Mouse (Mus musculus) intestine, embryonic 14.5 days (tissue): ENCODE measurements around the gene Creld2. TPM values are rescaled to one million over a fixed set of nuclear protein-coding genes. Genes with fewer than 3 reads are reported as not detected.

Experiments used
- ATAC-seq: fragments of 200-750 bp; cut with Nextera tagmentation; replicated peaks from 2 replicates; pipeline ENCODE4 v1.8.0; 2017; ENCODE audit warnings: low read depth, moderate number of reproducible peaks, moderate TSS enrichment, moderate library complexity; ENCODE audit not compliant: low FRiP score, low TSS enrichment
- DNase-seq: peaks from one replicate; pipeline ENCODE4 v3.0.0-alpha.2; 2018; ENCODE audit warnings: low spot score
- H3K27ac ChIP-seq: fragments of 300-500 bp; sonication (generic); 2 replicates; pipeline ENCODE4 v1.5.1; 2014; ENCODE audit warnings: low read depth, mild to moderate bottlenecking, control low read depth
- H3K27me3 ChIP-seq: fragments of 300-500 bp; sonication (generic); replicated peaks from 2 replicates; pipeline ENCODE4 v1.6.1; 2014; ENCODE audit warnings: low read length, control low read depth; ENCODE audit not compliant: control insufficient read depth, insufficient read depth
- H3K36me3 ChIP-seq: fragments of 300-500 bp; sonication (generic); 2 replicates; pipeline ENCODE4 v1.6.1; 2014; ENCODE audit warnings: low read length, control low read depth; ENCODE audit not compliant: control insufficient read depth, insufficient read depth
- H3K4me1 ChIP-seq: fragments of 300-500 bp; sonication (generic); replicated peaks from 2 replicates; pipeline ENCODE4 v1.6.1; 2014; ENCODE audit warnings: low read length, control low read depth, mixed read lengths; ENCODE audit not compliant: control insufficient read depth, insufficient read depth
- H3K4me2 ChIP-seq: fragments of 300-500 bp; sonication (generic); 2 replicates; pipeline ENCODE4 v1.6.1; 2014; ENCODE audit warnings: low read length
- H3K4me3 ChIP-seq: fragments of 300-500 bp; sonication (generic); 2 replicates; pipeline ENCODE4 v1.5.1; 2014; ENCODE audit warnings: low read depth, low read length, control low read depth, mixed read lengths
- H3K9ac ChIP-seq: fragments of 300-500 bp; sonication (generic); 2 replicates; pipeline ENCODE4 v1.6.1; 2014; ENCODE audit warnings: mild to moderate bottlenecking, low read length
- H3K9me3 ChIP-seq: fragments of 300-500 bp; sonication (generic); 2 replicates; pipeline ENCODE4 v1.6.1; 2016; ENCODE audit warnings: low read length, control low read depth; ENCODE audit not compliant: control insufficient read depth
- WGBS: fragments of 180-500 bp; shearing (Covaris S2); extraction: QIAGEN DNeasy Blood & Tissue Kit; methylation state at CpG from one replicate; pipeline ENCODE4 v1.1.7; 2014; 5-methylcytosine and 5-hydroxymethylcytosine counted together
- polyA plus RNA-seq: library from polyadenylated mRNA; unstranded; fragments of >200 nt; fragmentation: Nextera tagmentation; extraction: Ambion mirVana; gene quantifications from 2 replicates; pipeline ENCODE4 v1.2.1, GENCODE M21; 2014

Gene Creld2
- polyA plus RNA-seq, 1 experiment from 2014 or later = 95.1 TPM

DNA sequence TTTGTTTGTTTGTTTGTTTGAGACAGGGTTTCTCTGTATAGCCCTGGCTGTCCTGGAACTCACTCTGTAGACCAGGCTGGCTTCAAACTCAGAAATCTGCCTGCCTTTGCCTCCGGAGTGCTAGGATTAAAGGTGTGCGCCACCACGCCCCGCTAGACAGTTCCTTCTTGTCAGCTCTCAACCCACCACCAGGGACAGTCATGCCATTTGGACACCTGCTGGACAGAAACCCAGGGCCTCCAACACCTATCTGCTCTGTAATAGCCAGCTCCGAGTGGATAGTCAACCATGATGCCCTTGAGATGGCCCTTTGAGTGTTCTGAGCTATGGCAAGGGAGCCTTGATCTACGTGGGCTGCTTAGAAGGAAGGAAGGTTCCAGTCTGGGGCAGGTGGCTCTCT is 16.6 kb downstream of the Creld2 start:
- no peak overlapping the region for H3K4me3 ChIP-seq
- H3K4me1 ChIP-seq = peaks cover 27% of the 10 kb centered on the region
- ATAC-seq (no peak), DNase-seq (no peak)
- H3K9me3 ChIP-seq = no peaks in the 10 kb centered on the region
- WGBS = 85% methylated on average over 6 of the region's 6 CpGs
- no peak overlapping the region for H3K9ac ChIP-seq
- no peak overlapping the region for H3K4me2 ChIP-seq
- no peaks in the 10 kb centered on the region for H3K36me3 ChIP-seq
- no peak overlapping the region for H3K27ac ChIP-seq
- no peaks in the 10 kb centered on the region for H3K27me3 ChIP-seq

DNA sequence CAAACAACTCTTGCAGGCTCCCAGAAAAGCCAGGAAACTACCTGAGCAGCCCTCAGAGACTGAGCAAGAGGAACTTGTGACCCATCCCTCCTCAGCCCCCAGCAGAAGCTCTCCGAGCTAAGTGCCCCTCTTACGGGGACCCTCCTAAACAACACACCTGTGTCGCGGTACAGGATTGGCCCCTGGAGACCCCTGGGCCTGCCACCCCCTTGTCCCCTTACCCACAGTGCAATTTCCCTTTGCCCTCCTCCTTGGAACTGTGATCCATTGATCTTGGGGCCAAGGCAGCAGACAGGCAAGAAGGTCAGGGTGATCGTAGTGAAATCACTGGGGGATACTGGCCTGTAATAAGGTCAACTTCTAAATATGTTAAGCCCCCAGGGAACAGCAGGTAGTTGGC is 17.1 kb downstream of the Creld2 start:
- no peak for ATAC-seq
- no peak for DNase-seq
- WGBS = 56% methylated on average over 5 of the region's 5 CpGs

DNA sequence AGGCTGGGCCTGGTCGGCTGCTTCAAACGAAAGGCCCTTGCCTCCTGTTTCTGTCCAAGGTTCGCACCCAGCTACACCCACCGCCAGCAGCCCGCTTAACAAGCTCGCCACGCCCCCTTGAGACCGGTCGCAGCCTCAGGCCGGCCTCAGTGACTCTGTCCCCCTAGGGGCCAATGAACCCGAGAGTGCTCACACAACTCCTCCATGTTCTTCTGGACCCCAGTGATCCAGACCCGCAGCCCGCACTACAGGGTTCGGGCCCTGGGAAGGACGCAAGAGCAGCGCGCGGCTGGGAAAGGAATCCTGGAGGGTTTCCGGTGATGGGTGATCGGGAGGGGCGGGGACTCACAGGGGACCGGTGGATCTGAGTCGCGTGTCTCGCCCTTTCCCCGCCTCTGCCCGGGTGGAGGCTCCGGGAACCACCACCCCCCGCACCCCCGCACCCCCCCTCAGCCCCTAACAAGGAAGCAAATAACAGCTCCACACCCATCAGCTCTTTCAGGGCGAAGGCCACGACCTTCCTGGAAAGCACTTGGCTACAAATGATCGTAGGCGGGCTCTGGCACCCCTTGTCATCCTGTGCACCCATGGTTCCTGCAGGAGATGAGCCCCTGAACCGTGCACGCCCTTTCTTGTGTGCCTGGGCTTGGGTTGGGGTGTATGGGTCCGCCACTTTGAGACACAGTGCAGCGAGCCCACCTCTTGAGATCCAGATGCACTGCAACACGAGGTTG is 17.9 kb downstream of the Creld2 start:
- peak overlapping the region; percentile 47 for H3K4me3 ChIP-seq
- peaks cover 27% of the 10 kb centered on the region for H3K4me1 ChIP-seq
- DNase-seq (peak; percentile 89), ATAC-seq (peak; percentile 84)
- H3K27ac ChIP-seq = peak overlapping the region; percentile 66
- no peaks in the 10 kb centered on the region for H3K36me3 ChIP-seq
- peak overlapping the region; percentile 86 for H3K4me2 ChIP-seq
- peak overlapping the region; percentile 46 for H3K9ac ChIP-seq
- no peaks in the 10 kb centered on the region for H3K9me3 ChIP-seq
- H3K27me3 ChIP-seq = no peaks in the 10 kb centered on the region
- under 1% methylated on average over 39 of the region's 39 CpGs for WGBS

More for the DNA sequence above, 17.1 kb downstream of the Creld2 start:
- Histone ChIP-seq H3K36me3 (no peaks in the 10 kb centered on the region), H3K27ac (no peak overlapping the region), H3K9me3 (no peaks in the 10 kb centered on the region), H3K9ac (no peak overlapping the region), H3K4me1 (peaks cover 27% of the 10 kb centered on the region), H3K4me3 (no peak overlapping the region), H3K4me2 (peak overlapping the region; percentile 86), H3K27me3 (no peaks in the 10 kb centered on the region)

DNA sequence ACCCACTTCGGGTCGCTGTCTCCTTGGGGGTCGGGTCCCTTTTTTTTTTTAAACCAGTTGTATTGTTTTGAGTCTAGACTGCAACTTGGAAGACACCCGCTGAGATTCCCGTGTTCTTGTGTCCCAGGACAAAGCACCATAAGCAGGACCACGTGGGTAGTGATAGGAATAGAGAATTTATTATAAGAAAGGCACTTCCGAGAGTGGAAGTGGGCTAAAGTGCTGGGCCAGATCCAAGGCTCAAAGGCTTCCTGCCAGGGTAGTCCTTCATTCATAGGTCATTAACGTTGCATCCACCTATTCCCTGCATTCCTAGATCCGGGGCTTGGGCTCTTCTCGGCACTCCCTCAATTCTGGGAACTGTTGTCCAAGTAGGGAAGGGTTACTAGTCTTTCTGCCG is 18.5 kb downstream of the Creld2 start:
- peak overlapping the region; percentile 86 for H3K4me2 ChIP-seq
- peak overlapping the region; percentile 66 for H3K27ac ChIP-seq
- H3K9me3 ChIP-seq = no peaks in the 10 kb centered on the region
- H3K27me3 ChIP-seq = no peaks in the 10 kb centered on the region
- peaks cover 27% of the 10 kb centered on the region for H3K4me1 ChIP-seq
- 1% methylated on average over 11 of the region's 11 CpGs for WGBS
- peak overlapping the region; percentile 47 for H3K4me3 ChIP-seq
- no peak for DNase-seq
- peak overlapping the region; percentile 46 for H3K9ac ChIP-seq
- no peaks in the 10 kb centered on the region for H3K36me3 ChIP-seq
- no peak for ATAC-seq

DNA sequence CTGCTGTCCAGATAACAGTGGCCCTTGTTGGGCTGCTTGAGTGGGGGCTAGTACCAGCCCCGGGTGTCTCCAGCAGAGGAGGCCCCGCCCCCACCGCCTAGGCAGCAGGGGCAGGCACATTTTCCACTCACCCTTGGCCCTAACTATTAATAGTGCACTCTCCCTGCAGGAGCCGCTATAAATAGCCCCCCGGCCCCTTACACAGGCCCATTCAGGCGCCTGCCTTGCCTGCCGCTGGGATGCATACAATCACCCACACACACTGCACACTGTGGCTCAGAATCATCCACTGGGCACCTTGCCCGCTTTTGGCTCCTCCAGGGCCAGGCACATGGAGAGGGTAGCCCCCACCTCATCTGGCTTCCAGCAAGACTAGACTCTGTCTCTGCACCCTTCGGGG is 19.8 kb downstream of the Creld2 start:
- Histone ChIP-seq H3K9ac (no peak overlapping the region), H3K4me1 (peaks cover 30% of the 10 kb centered on the region), H3K9me3 (no peaks in the 10 kb centered on the region), H3K27me3 (no peaks in the 10 kb centered on the region), H3K27ac (peak overlapping the region; percentile 76), H3K4me2 (no peak overlapping the region), H3K4me3 (no peak overlapping the region), H3K36me3 (no peaks in the 10 kb centered on the region)
- 15% methylated on average over 9 of the region's 9 CpGs for WGBS
- DNase-seq = no peak
- ATAC-seq = peak; percentile 52

DNA sequence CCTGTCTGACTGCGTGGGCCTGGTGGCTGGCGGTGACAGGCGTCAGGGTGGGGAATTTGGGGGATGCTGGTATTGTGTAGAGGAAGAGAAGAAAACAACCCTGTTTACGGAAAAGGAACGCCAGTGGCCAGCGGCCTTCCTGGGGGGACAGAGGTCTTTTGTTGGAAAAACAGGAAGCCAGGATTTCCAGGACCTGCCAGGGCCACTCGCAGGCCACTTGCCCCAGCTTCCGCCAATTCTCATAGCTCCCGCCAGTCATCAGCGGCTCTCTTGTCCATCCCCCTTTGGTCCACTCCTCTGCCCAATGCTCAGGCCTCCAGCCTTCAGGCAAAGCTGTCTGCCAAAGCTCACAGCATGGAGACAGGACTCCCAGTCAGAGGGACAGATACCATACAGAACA is 20.7 kb downstream of the Creld2 start:
- no peaks in the 10 kb centered on the region for H3K9me3 ChIP-seq
- no peaks in the 10 kb centered on the region for H3K36me3 ChIP-seq
- 64% methylated on average over 10 of the region's 10 CpGs for WGBS
- H3K4me3 ChIP-seq = no peak overlapping the region
- H3K9ac ChIP-seq = no peak overlapping the region
- no peak overlapping the region for H3K4me2 ChIP-seq
- peak overlapping the region; percentile 76 for H3K27ac ChIP-seq
- peaks cover 30% of the 10 kb centered on the region for H3K4me1 ChIP-seq
- no peak for ATAC-seq
- no peak for DNase-seq
- no peaks in the 10 kb centered on the region for H3K27me3 ChIP-seq

DNA sequence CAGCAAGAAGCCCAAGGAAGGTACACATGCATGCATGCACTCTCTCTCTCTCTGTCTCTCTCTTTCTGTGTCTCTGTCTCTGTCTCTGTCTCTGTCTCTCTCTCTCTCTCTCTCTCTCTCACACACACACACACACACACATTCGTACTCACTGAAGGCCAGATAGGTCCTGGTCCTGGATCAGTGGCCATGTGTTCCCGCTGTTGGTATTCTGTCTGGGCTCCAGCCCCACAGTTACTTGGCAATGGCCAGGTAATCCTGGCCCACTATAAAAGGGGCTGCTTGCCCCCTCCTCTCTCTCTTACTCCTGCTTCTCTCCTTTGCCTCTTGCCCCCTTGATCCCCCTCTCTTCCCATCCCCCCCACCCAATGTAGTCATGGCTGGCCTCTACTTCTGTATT is 21.7 kb downstream of the Creld2 start:
- Histone ChIP-seq H3K4me1 (peaks cover 30% of the 10 kb centered on the region), H3K4me2 (no peak overlapping the region), H3K36me3 (no peaks in the 10 kb centered on the region), H3K27me3 (no peaks in the 10 kb centered on the region), H3K9ac (no peak overlapping the region), H3K9me3 (no peaks in the 10 kb centered on the region), H3K4me3 (no peak overlapping the region), H3K27ac (no peak overlapping the region)
- 79% methylated on average over 2 of the region's 2 CpGs for WGBS
- ATAC-seq = no peak
- DNase-seq = no peak

DNA sequence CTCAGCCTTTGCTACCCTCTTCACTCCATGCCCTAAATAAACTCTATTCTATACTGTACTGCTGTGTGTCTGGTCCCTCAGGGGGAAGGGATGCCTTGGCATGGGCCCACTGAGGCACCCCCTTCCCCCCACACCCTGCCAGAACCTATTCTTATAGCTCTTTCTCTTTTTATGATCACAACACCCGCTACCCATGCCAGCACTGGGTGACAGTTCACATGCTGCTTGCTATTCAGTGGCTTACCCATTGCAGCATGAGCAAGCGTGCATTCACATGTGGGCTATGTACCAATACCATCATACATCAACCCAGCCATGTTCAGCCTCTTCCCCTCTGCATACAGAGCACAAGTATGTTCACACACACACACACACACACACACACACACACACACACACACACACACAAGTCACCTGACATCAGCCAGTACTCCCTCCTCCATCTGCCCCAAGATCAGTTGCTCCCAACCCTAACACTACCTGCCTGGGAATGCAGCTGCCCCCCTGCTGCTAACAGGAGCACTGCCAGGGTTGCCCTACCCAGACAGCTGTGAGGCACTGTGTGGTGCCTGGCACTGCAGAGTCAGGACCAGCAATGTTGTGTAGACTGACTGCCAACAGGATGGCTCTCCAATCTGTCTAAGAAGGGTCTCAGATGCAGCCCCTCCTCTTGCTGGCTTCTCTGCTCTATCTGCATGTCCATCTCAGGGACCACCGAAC is 22.3 kb downstream of the Creld2 start:
- Histone ChIP-seq H3K4me2 (no peak overlapping the region), H3K27ac (no peak overlapping the region), H3K36me3 (no peaks in the 10 kb centered on the region), H3K27me3 (no peaks in the 10 kb centered on the region), H3K9me3 (no peaks in the 10 kb centered on the region), H3K4me3 (no peak overlapping the region), H3K4me1 (peaks cover 27% of the 10 kb centered on the region), H3K9ac (no peak overlapping the region)
- WGBS = 97% methylated on average over 3 of the region's 3 CpGs
- no peak for DNase-seq
- no peak for ATAC-seq

DNA sequence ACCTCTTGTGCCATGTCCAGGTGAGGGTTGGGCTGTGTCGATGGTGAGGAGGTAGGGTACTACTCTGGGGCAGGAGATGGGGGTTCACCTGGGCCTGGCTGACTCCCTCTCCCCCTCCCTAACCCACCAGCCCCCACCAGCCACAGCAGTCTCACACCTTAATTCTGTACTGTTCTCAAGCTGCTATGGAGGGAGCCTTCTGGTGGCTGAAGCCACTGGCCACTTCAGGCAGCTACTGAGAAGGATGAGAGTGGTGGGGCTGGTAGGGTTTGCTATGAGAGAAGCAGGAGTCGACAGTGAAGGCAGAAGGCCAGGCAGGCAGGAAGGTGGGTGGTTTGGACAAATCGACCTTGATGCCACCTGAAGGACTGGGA is 22.8 kb downstream of the Creld2 start:
- DNase-seq (no peak), ATAC-seq (no peak)
- no peak overlapping the region for H3K4me2 ChIP-seq
- no peaks in the 10 kb centered on the region for H3K9me3 ChIP-seq
- no peak overlapping the region for H3K27ac ChIP-seq
- no peak overlapping the region for H3K4me3 ChIP-seq
- peaks cover 27% of the 10 kb centered on the region for H3K4me1 ChIP-seq
- H3K9ac ChIP-seq = no peak overlapping the region
- no peaks in the 10 kb centered on the region for H3K27me3 ChIP-seq
- H3K36me3 ChIP-seq = no peaks in the 10 kb centered on the region
- WGBS = 78% methylated on average over 3 of the region's 3 CpGs
